Mouse (Mus musculus): ENCODE measurements around the gene Scarb1.

Scarb1 gene

DNA sequence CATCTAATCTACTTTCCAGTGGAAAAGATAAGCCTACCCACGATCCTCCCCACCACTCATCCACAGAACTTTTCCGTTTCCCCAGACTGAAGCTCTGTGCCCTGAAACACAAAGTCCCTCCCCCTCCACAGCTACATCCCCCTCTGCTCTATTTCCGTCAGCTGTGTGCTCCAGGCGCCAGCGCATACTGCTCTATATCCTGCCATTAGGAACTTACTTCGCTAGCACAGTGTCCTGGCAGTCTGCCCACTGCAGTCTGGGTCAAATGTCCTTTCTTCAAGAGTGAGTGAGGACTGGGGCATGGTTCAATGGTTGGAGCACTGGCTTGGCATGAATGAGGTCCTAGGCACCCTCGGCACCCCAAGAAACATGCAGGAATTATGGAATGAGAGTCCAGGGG lies 23.0 kb upstream of the Scarb1 start:
- DNase-seq = peak; percentile 95

GRCm38 (mm10) chr5:125360981-125361510 lies 20.2 kb upstream of the Scarb1 start:
- DNase-seq = no peak

- DNase-seq = peak; percentile 92
These were observed 19.7 kb upstream of the Scarb1 start for GRCm38 (mm10) chr5:125360566-125360965.

DNA sequence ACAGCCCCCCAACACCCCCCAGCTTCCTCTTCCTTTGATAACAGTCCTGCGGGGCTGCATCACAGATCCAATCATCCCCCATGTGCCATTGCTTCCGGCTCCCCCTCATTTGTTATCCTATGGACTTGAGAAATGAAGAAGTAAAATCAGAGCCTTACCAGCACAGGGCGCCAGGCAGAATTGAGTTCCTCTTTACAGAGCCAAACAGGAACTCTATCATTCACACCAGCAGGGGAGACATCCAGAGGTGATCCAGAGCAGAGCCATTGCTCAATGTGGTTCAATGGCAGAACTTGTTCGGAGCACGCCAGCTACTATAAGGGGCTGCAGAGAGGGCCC lies 17.3 kb upstream of the Scarb1 start:
- DNase-seq = peak; percentile 94

DNA sequence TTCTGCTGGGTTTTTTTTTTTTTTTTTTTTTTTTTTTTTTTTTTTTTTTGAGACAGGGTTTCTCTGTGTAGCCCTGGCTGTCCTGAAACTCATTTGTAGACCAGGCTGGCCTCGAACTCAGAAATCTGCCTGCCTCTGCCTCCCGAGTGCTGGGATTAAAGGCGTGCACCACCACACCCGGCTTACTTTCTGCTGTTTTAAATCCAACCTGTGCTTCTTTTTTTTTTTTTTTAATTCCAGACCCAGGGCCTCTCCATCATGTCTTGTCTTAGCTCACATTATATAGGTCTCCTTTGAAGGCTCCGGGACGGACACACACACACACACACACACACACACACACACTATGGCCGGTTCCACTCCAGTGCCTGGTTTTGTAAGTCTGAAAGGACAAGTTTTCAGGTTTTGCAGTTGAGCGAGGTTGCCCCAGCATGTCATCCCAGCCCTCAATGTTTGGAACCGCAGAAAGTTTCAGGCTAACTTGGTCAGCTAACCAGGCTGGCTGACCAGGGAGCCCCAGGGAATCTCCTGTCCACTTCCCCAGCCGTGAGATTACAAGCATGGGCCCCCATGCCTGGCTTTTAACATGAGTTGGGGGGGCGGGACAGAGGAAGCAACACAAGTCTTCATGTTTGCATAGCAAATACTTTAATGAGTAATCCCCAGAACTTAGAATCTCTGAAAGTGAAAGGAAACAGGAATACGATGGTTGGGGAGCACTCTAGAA lies 16.8 kb upstream of the Scarb1 start:
- no peak for DNase-seq

DNA sequence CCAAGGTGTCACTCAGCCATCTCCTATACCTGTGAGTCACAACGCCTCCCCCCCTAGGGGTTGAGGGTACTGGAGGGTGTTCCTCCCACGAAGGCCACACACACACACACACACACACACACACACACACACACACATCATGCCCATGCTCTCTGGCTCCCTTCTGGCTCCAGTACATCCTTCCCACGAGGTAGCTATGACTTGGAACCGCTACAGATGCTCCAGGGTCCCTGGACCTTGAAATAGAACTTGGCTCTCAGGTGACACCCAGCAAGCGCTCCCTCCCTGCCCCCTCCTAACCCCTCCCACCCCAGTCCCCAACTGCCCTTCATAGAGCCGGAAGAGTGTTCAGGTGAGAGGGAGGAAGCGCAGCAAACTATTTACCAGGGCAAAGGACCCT lies 14.8 kb upstream of the Scarb1 start:
- peak; percentile 92 for DNase-seq

DNA sequence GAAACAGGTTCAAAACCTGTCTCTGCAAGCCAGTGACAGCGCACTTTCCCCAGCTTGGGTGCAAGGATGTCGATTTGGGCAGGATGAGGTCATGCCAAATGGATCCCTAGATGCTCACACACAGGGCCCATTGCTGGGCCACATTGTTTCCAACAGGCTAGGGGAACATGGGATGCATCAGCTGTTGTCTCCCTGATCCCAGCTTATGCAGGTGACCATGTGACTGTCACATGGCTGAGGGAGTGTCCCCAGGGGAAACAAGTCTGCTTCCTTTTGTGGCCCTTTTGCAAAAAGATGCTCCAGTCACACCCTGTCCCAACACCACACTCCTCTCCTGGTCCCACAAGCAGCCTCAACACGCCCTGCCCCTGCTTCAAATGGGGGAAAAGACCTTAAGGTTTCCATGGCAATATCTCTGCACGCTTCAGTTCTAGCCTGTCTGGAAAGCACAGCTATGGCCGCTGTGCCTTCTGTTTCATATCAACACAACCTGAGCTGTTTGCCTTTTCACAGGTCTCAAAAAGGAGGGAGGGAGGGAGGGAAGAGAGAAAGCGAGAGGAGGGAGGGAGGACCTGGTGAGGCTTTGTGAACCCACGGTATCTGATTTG lies 14.1 kb upstream of the Scarb1 start:
- DNase-seq = no peak

DNA sequence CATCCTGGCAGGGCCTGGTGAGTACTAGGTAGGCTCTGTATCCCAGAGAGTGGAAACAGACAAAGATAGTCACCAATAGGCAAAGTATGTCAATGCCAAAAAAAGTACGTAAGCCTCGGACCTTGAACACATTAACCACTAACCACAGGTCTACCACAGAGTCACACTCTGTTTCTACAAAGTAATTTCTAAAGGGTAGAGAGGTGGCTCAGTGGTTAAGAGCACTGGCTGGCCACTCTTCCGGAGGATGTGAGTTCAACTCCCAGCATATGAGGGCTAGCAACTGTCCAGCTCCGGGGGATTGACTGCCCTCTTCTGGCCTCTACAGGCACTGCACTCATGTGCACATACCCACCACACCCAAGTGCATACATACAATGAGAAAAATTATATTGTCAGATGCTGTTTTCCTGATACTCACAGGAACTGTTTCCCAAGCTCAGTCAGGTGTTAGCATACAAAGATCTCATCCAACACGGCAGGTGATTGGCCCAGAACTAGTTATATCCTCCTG lies 11.9 kb upstream of the Scarb1 start:
- DNase-seq = no peak

DNA sequence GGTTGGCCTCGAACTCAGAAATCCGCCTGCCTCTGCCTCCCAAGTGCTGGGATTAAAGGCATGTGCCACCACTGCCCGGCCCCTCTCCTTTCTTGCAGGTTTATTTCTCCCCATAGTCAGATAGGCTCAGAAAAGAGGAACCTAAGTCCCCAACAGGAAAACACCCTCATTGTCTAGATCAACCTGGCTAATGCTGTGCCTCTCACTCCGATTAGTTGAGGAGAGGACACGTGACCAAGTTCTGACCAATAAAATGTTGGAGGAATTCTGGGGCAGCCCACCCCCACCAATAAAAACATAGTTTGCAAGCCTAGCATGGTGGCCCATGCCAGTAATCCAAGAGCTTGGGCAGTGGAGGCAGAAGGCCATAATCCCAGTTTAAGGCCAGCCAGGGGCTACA lies 11.0 kb upstream of the Scarb1 start:
- DNase-seq = peak; percentile 83

- DNase-seq = peak; percentile 84
These were observed 10.2 kb upstream of the Scarb1 start for GRCm38 (mm10) chr5:125351057-125351456.

GRCm38 (mm10) chr5:125349391-125349790 lies 8.5 kb upstream of the Scarb1 start:
- DNase-seq = no peak

- DNase-seq = peak; percentile 94
These were observed 7.6 kb upstream of the Scarb1 start for GRCm38 (mm10) chr5:125348487-125348886.

DNA sequence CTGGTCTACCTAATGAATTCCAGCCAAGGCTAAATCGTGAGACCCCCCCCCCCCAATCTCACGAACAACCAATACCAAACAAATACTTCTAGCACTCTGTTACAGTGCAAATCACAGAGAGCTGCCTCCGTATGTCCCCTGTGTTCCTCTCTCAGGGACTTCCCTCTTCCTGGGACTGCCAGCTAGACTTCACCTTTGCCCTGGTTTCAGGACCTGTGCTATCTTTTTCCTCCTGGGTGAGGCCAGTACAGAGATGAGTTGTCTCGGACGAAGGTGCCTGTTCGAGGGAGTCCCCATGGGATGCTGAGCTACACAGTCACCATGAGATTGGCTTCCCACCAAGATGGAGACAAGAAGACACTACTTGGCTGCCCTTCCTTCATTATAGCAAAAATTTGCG lies 7.2 kb upstream of the Scarb1 start:
- peak; percentile 88 for DNase-seq

GRCm38 (mm10) chr5:125344296-125344695 lies 3.4 kb upstream of the Scarb1 start:
- no peak for DNase-seq

GRCm38 (mm10) chr5:125341459-125342090 lies 681 bp upstream of the Scarb1 start:
- DNase-seq = no peak

DNA sequence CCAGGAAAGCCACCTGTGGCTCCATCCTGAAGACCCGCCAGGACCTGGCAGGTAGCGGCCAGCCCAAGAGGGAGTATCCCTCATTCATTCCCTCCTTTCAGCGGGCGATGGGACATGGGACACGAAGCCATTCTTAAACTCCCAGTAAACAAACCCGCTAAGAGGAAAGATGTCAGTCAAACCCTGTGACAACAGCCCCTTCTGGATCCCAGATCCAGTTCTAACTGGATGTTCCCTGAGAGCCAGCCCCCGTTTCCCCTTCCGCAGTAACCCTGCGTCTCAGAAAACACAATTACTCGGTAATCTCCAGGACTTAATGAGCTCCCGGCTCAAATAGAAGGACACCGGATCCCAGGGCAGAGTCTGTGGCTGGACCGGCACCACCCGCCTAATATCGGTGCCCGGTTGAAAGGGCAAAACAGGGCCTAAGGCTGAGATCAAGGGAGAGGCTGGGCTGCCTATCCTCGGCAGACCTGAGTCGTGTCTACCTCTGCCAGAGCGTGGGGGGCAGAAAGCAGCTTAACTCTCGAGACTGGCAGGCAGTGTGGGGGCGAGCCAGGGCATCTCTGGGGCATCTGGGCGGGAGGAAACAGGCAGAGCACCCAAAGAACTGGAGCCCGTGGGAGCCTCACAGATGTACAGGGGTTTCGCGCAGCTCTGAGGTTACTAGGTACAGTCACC lies 903 bp downstream of the Scarb1 start:
- DNase-seq = peak; percentile 96

DNA sequence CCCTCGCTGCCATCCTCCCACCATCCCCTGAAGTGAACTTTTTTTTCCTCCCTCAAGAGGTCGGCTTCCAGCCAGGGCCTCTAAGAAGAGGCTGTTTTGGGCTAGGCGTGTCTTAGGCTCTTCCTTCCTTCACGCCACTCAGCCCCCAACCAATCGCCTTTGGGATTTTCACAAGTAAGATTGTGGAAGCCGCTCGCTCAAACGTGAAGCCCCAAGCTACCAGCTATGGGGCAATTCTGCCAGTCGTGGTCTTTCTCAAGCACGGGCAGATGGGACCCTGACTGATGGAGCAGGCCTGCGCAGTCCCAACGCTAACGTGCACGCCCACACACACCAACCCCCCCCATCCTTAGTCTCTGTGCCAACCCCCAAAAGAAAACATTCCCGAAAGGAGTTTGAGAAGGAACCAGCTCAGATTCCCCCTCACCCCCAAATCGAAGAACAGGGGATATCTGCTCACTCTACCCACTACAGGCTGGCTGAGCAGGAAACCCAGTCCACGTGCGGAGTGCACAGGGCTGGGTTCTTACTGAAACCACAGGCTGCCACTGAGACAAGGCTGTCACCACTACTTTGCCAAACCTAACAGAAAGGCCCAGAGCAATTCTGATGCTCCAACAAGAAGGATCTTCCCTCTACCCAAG lies 1.7 kb downstream of the Scarb1 start:
- DNase-seq = peak; percentile 98

DNA sequence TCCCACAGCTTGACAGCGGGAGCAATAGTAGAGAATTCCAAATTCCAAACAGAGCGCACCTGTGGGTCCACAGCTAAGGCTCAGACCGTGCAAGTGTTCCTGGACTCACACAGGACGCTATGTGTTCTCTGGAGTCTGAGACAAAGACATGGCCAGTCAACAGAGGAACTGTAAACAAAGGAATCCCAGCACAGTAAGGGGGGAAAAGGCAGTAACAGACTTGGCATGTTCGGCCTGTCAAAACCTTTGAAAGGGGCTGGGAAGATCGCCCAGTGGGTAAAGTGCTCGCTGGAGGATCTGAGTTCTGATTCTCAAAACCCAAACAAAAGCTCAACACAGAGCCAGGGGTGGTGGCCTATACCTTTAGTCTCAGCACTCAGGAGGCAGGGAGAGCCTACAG lies 3.4 kb downstream of the Scarb1 start:
- peak; percentile 92 for DNase-seq

GRCm38 (mm10) chr5:125337012-125337411 lies 3.9 kb downstream of the Scarb1 start:
- DNase-seq = peak; percentile 88

- peak; percentile 97 for DNase-seq
These were observed 7.9 kb downstream of the Scarb1 start for GRCm38 (mm10) chr5:125333009-125333408.

DNA sequence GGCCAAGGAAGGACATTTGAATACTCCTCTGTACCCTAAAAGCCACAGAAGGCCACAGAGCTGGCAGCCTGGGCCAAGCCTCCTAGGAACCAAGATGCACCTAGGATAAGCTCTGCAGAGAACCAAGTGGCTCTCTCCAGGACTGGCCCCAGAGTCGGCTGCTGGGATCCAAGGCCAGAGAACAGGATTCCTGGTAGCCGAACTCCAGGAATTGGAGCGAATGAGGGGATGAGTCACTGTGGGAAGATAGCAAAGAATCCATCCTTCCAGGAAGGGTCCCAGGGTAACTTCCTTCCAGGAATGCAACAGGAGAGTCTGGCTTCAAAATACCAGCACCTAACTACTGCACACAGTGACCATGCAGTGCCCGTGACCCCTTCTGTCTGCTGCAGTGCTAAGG lies 8.6 kb downstream of the Scarb1 start:
- peak; percentile 83 for DNase-seq

DNA sequence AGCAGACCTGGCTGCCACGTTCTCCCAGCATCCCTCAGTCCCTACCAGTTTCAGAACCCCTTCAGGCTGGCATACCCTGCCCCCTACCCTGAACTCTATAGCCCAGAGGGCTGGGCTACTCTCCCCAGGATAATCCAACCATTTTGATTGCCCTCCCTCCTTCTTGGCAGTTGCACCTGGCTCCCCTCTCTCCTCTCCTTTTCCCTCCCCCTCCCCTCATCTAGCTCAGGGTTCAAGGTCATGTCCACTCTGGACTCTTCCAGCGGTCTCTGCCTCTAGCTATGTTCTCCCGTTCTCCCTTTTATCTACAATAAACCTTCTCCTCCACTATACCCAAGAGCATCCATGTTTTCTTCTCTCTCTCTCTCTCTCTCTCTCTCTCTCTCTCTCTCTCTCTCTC lies 9.1 kb downstream of the Scarb1 start:
- peak; percentile 82 for DNase-seq

GRCm38 (mm10) chr5:125331094-125331493 lies 9.8 kb downstream of the Scarb1 start:
- peak; percentile 97 for DNase-seq

Data from heart, adult 11 months (tissue).